8 mouse cellular contexts compared by ENCODE assay signal in genomic region chr15:101174294-101175130, GRCm38 (mm10). TPM values are rescaled to one million over a fixed set of nuclear protein-coding genes. Genes with fewer than 3 reads are reported as not detected.
DNase-seq lines count a peak whose midpoint lies in the region; ATAC-seq lines count a peak whose summit lies in the region.

No protein-coding gene starts in this region.

- H3K36me3 ChIP-seq in forebrain, embryonic 13.5 days (ENCODE audit: poor library complexity, severe bottlenecking), result no peaks in the 10 kb centered on the region

- H3K9me3 ChIP-seq in forebrain, embryonic 13.5 days (replicated peaks), result no peaks in the 10 kb centered on the region

- peaks cover 10% of the 10 kb centered on the region for H3K27me3 ChIP-seq in forebrain, embryonic 13.5 days

- ATAC-seq in forebrain, embryonic 13.5 days, result peak; percentile 64

- peak overlapping the region; percentile 97 for H3K9ac ChIP-seq in forebrain, embryonic 13.5 days

- H3K4me2 ChIP-seq in forebrain, embryonic 13.5 days, result peak overlapping the region; percentile 89

- intact Hi-C loops in gastrocnemius, postnatal 36 days (cut with DNase I), result no loop called here

- peak overlapping the region; percentile 75 for H3K27ac ChIP-seq in forebrain, embryonic 13.5 days

- peaks cover 51% of the 10 kb centered on the region for H3K4me1 ChIP-seq in forebrain, embryonic 13.5 days

- H3K4me3 ChIP-seq in forebrain, embryonic 13.5 days, result peak overlapping the region; percentile 95

- under 1% methylated on average over 12 of the region's 46 CpGs for WGBS in forebrain, embryonic 13.5 days

- DNase-seq in gastrocnemius, postnatal 10 days, result peak; percentile 26
- no peak for DNase-seq in gastrocnemius, postnatal 36 days
- DNase-seq in MN1 (ENCODE audit: low spot score), result peak; percentile 41
- DNase-seq in kidney, postnatal 10 days, result peak; percentile 51
- peak; percentile 45 for DNase-seq in naive thymus-derived CD4-positive, alpha-beta T cell, adult 2 months (ENCODE audit: low read depth)
- DNase-seq in frontal cortex, postnatal 14 days (ENCODE audit: low spot score in 2 of 2), result no peak
- DNase-seq in adipocyte (ENCODE audit: low spot score), result no peak

RNA-seq across cellular contexts. Expression of gene Acvr1b, which starts 0.6 kb away (rescaled TPM):
- total RNA-seq in gastrocnemius, postnatal 10 days (2021), result 10 to 100 TPM; 21.7 to 22.4 TPM
- 10 to 100 TPM; 32.4 to 36.5 TPM for total RNA-seq in gastrocnemius, postnatal 36 days (2021)
- 14.3 and 15.8 TPM in 2 replicates for polyA plus RNA-seq in forebrain, embryonic 13.5 days (2015; fragmentation: Nextera tagmentation; extraction: Ambion mirVana)

RNA-seq across cellular contexts. Expression of gene Acvrl1, which starts 46.2 kb away (rescaled TPM):
- total RNA-seq in gastrocnemius, postnatal 10 days (2021), result 10 to 100 TPM; 15.1 to 18.2 TPM
- 1 to 10 TPM; 8.5 to 9.2 TPM for total RNA-seq in gastrocnemius, postnatal 36 days (2021)
- 5.0 and 5.3 TPM in 2 replicates for polyA plus RNA-seq in forebrain, embryonic 13.5 days (2015; fragmentation: Nextera tagmentation; extraction: Ambion mirVana)

RNA-seq across cellular contexts. Expression of gene Grasp, which starts 49.5 kb away (rescaled TPM):
- total RNA-seq in gastrocnemius, postnatal 10 days (2021), result 10 to 100 TPM in 1 of 2 experiments, 1 to 10 TPM in 1; 9.0 to 11.5 TPM
- 1 to 10 TPM; 5.7 to 6.3 TPM for total RNA-seq in gastrocnemius, postnatal 36 days (2021)
- polyA plus RNA-seq in forebrain, embryonic 13.5 days (2015; fragmentation: Nextera tagmentation; extraction: Ambion mirVana), result 1.3 and 1.5 TPM in 2 replicates

RNA-seq across cellular contexts. Expression of gene Ankrd33, which starts 59.0 kb away (rescaled TPM):
- total RNA-seq in gastrocnemius, postnatal 10 days (2021), result not detected
- not detected for total RNA-seq in gastrocnemius, postnatal 36 days (2021)
- polyA plus RNA-seq in forebrain, embryonic 13.5 days (2015; fragmentation: Nextera tagmentation; extraction: Ambion mirVana), result not detected in 2 replicates

Comparison
In these comparisons a context has a peak if more than half of its experiments do, and no peak if none do; other contexts are left out.
1. DNase-seq: peak in gastrocnemius, postnatal 10 days (single experiment), MN1 (single experiment), kidney, postnatal 10 days (single experiment) and naive thymus-derived CD4-positive, alpha-beta T cell, adult 2 months (single experiment); none in gastrocnemius, postnatal 36 days (0 of 2), frontal cortex, postnatal 14 days (0 of 2) and adipocyte (single experiment).